Mouse (Mus musculus): ENCODE results near the gene Gm20479. TPM values are rescaled to one million over a fixed set of nuclear protein-coding genes. Genes with fewer than 3 reads are reported as not detected.

The Gm20479 gene
- total RNA-seq, 2 experiments from 2014 or later, result 0.57 TPM; not detected in 1

DNA sequence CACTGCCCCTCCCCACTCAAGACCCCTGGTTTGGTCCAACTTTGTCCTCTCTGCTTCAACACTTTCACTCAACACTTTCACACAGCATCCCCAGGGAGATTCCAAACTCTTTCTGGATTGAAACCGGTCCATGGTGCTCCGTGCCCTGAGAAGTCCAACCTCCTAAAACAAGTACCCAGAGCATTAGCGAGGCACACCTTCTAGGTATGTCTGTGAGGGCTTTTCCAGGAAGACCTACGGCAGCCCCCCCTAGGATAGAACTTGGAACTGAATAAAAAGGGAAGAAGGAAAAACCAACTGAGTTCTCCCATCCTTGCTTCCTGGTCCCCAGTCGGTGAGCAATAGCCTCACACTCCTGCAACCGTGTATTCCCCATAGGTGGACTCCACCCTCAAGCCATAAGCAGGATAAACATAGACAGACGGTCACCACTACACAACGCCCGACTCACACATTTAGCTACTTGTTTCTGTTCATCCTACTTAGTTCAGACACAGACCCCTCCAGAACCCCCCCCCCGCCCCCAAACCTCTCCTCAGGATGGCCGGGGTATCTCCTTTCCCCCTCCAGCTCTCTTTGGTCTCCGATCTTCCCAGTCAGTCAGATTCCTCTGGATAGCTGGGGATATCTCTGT, 45.5 kb downstream of the Gm20479 start:
- no peak for DNase-seq (ENCODE audit: low spot score)

GRCm38 (mm10) chr7:27310996-27311535, 46.2 kb downstream of the Gm20479 start:
- no peak for DNase-seq (ENCODE audit: low spot score)

DNA sequence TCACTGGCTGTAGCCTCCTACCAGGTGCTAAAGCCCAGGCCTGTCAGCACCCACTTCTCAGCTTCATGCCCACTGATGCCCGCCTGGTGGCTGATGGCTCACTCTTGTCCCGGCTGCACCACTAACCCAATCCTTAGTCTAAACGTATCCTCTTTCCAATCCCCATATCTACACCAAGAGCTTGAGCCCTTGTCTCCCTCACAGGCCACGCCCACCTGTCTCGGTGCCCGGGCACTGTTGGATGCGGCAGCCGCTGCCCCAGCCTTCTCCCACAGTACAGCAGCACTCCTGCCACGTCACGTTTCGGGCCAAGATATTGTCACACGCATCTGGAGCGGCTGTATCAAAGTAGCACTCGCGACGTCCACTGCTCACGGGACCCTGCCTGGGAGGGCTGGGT, 46.9 kb downstream of the Gm20479 start:
- no peak for DNase-seq (ENCODE audit: low spot score)

DNA sequence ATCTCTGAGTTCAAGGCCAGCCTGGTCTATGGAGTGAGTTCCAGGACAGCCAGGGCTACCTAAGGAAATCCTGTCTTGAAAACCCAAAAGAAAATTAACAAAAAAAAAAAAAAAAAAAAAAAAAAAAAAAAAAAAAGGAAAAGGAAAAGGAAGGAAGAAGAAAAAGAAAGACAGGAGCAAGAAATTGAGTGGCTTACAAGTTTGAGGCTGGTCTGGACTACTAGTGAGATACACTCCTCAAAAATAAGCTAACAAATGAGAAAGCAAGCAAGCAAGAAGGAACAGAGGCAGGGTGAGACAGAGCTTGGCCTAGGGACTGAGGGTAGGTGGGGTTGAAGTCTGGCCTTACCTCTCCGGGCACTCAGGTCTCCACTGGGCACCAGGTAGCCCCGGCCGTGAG, 47.4 kb downstream of the Gm20479 start:
- no peak for DNase-seq (ENCODE audit: low spot score)

DNA sequence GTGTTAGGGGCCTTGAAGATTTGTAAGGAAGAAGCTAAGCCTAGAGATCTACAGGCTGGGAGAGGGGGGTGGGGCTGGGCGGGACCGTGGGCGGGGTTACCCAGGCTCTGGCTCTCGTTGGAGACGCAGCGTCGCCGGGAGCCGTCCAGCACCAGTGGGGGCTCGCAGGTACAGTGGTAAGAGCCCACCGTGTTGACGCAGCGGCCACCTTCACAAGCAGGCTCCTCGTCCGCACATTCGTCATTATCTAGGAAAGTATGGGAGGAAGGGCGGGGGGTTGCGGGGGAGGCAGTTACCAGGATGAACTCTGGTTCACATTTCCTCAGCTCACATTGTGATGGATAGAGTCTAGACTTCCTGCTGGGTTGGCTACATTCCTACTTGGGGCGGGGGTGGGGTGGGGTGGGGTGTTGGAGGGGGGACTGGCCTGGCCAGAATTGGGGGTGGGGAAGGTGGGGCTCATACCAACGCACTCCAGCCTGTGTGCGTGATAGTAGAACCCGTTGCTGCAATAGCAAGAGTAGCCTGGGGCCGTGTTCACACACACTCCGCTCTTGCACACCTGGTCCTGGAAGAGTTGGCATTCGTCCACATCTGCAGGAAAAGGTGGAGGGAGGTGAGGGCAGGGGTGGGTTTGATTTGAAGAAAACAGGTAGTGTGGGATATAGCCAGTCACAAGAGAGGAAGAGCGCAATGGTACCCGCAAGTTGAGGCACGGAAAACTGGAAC, 48.2 kb downstream of the Gm20479 start:
- DNase-seq (ENCODE audit: low spot score), result no peak

GRCm38 (mm10) chr7:27307551-27307950, 49.7 kb downstream of the Gm20479 start:
- no peak for DNase-seq (ENCODE audit: low spot score)

- no peak for DNase-seq (ENCODE audit: low spot score)
Measured at GRCm38 (mm10) chr7:27306161-27307160, 50.8 kb downstream of the Gm20479 start.

DNA sequence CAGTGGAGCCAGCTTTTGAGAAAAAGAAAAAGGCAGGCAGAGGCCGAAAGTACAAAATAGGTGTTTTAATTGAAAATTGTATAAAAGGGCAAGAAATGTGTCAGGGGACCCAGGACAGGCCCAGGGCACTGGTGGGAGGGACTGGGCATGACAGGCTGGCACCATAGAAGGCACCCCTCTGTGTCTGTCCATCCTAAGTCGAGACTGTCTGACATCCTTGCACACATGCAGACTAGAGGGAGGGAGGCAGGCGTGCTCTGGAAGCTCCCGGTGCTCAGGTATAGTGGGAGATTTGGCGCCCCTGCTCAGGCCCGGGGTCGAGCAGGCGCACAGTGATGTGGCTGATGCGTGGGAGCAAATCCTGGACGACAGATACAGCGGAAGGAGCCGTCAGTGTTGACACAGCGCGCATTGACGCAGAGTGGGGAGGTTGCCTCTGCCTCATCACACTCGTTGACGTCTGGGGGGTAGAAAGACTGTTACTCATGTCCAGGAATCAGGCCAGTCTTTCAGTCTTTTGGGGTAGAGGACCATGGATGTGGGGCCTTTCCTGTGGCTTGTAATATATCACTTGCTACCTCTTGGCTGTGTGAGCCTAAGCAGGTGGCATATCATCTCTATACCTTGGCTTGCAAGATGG, 52.0 kb downstream of the Gm20479 start:
- no peak for DNase-seq (ENCODE audit: low spot score)

Other genes with a start within 250 kb of the Gm20479 start
- gene Cyp2f2, start 237.5 kb downstream of the Gm20479 start, total RNA-seq (2021), result 1 to 10 TPM; 1.5 to 1.9 TPM
- gene Cyp2t4, start 203.7 kb downstream of the Gm20479 start, total RNA-seq (2021), result not detected
- 100 to 1,000 TPM; 107 to 108 TPM for gene Egln2, start 190.6 kb downstream of the Gm20479 start, total RNA-seq (2021)
- 1 to 10 TPM; 6.0 to 6.1 TPM for gene Rab4b, start 178.5 kb downstream of the Gm20479 start, total RNA-seq (2021)
- gene Gm21983, start 176.3 kb downstream of the Gm20479 start, total RNA-seq (2021), result under 1 TPM in 1 of 2 experiments, not detected in 1; 0.21 TPM
- not detected for gene Mia, start 176.3 kb downstream of the Gm20479 start, total RNA-seq (2021)
- gene BC024978, start 161.6 kb downstream of the Gm20479 start, total RNA-seq (2021), result 10 to 100 TPM; 14.3 to 14.6 TPM
- gene Snrpa, start 161.1 kb downstream of the Gm20479 start, total RNA-seq (2021), result 10 to 100 TPM; 27.5 to 33.0 TPM
- 1 to 10 TPM; 3.8 to 4.2 TPM for gene Itpkc, start 128.8 kb downstream of the Gm20479 start, total RNA-seq (2021)
- 1 to 10 TPM; 2.6 to 2.9 TPM for gene Coq8b, start 124.4 kb downstream of the Gm20479 start, total RNA-seq (2021)
- 1 to 10 TPM; 2.2 to 2.8 TPM for gene Numbl, start 99.0 kb downstream of the Gm20479 start, total RNA-seq (2021)
- 10 to 100 TPM; 55.8 to 66.9 TPM for gene Ltbp4, start 19.7 kb downstream of the Gm20479 start, total RNA-seq (2021)
- gene Shkbp1, start 1.4 kb downstream of the Gm20479 start, total RNA-seq (2021), result 1 to 10 TPM; 2.2 to 3.0 TPM
- gene Sptbn4, start 90.3 kb upstream of the Gm20479 start, total RNA-seq (2021), result not detected
- gene Blvrb, start 90.6 kb upstream of the Gm20479 start, total RNA-seq (2021), result 10 to 100 TPM; 12.5 to 12.7 TPM
- gene Sertad3, start 116.3 kb upstream of the Gm20479 start, total RNA-seq (2021), result 1 to 10 TPM; 3.0 to 4.0 TPM
- 1 to 10 TPM; 6.9 to 8.4 TPM for gene Sertad1, start 129.5 kb upstream of the Gm20479 start, total RNA-seq (2021)
- gene Prx, start 141.9 kb upstream of the Gm20479 start, total RNA-seq (2021), result 1 to 10 TPM; 5.2 to 6.6 TPM
- gene Hipk4, start 165.8 kb upstream of the Gm20479 start, total RNA-seq (2021), result not detected
- 10 to 100 TPM; 15.1 to 16.1 TPM for gene Pld3, start 195.8 kb upstream of the Gm20479 start, total RNA-seq (2021)
- 100 to 1,000 TPM; 103 to 116 TPM for gene 2310022A10Rik, start 195.8 kb upstream of the Gm20479 start, total RNA-seq (2021)
- gene Akt2, start 234.1 kb upstream of the Gm20479 start, total RNA-seq (2021), result 100 to 1,000 TPM; 171 to 178 TPM

All from gastrocnemius, adult 18-20 months (tissue).